Mouse (Mus musculus): Measurements from ENCODE around the gene Il22. TPM values are rescaled to one million over a fixed set of nuclear protein-coding genes. Genes with fewer than 3 reads are reported as not detected.
A peak's percentile ranks its signal among the peaks of the same experiment; 100 is the strongest.
"Not testable (repeated sequence)": the region's sequence is repeated elsewhere in the genome, so short reads cannot be mapped to it uniquely, and the experiment has no call there.

Il22 gene
- total and polyA plus RNA-seq, 2 experiments from 2014 or later, result not detected

GRCm38 (mm10) chr10:118250852-118251295, 46.1 kb downstream of the Il22 start:
- Histone ChIP-seq H3K9ac (replicated peaks; ENCODE audit: low read depth, low read length) (no peak overlapping the region), H3K36me3 (replicated peaks; ENCODE audit: control insufficient read depth, insufficient read depth, low read length) (no peaks in the 10 kb centered on the region), H3K27me3 (ENCODE audit: control insufficient read depth, insufficient read depth, low read length) (no peaks in the 10 kb centered on the region), H3K9me3 (replicated peaks; ENCODE audit: control insufficient read depth, low read length) (no peaks in the 10 kb centered on the region), H3K4me2 (ENCODE audit: low read depth, low read length) (no peak overlapping the region), H3K4me3 (ENCODE audit: low read depth, low read length) (no peak overlapping the region), H3K4me1 (ENCODE audit: control insufficient read depth, insufficient read depth) (no peaks in the 10 kb centered on the region), H3K27ac (ENCODE audit: low read depth) (no peak overlapping the region)
- no peak for TF ChIP-seq EP300 (IDR thresholded peaks at IDR 0.05; ENCODE audit: low read depth)
- peak; percentile 34 for TF ChIP-seq CTCF (IDR thresholded peaks at IDR 0.05; ENCODE audit: low read depth)
- 42% methylated on average over 10 of the region's 10 CpGs for WGBS
- ATAC-seq (ENCODE audit: insufficient read depth, low read depth) (no peak), DNase-seq (ENCODE audit: low spot score) (peak; percentile 4)

- not testable (repeated sequence) for H3K4me3 ChIP-seq (ENCODE audit: low read depth, low read length); H3K9me3 ChIP-seq (replicated peaks; ENCODE audit: control insufficient read depth, low read length); H3K36me3 ChIP-seq (replicated peaks; ENCODE audit: control insufficient read depth, insufficient read depth, low read length); H3K27me3 ChIP-seq (ENCODE audit: control insufficient read depth, insufficient read depth, low read length); H3K4me1 ChIP-seq (ENCODE audit: control insufficient read depth, insufficient read depth); H3K9ac ChIP-seq (replicated peaks; ENCODE audit: low read depth, low read length); H3K4me2 ChIP-seq (ENCODE audit: low read depth, low read length); DNase-seq (ENCODE audit: low spot score); H3K27ac ChIP-seq (ENCODE audit: low read depth); ATAC-seq (ENCODE audit: insufficient read depth, low read depth)
- WGBS, result no CpG with 5 or more reads among the region's 13 CpGs
Observed at GRCm38 (mm10) chr10:118258388-118258787, 53.6 kb downstream of the Il22 start, which contains the start of gene Gm32802. TSS of gene Gm32802 (plus strand) at chr10:118258688.

Other genes with a start within 250 kb of the Il22 start
- gene Mdm1, start 63.1 kb upstream of the Il22 start, total RNA-seq (2014; rRNA removed; ENCODE audit: low replicate concordance), result 8.0 and 9.8 TPM in 2 replicates
- 8.9 TPM in 2 replicates for gene Mdm1, start 63.1 kb upstream of the Il22 start, polyA plus RNA-seq (2015; fragmentation: Nextera tagmentation; extraction: Ambion mirVana)
- not detected in 2 replicates for gene Gm32717, start 35.8 kb downstream of the Il22 start, total RNA-seq (2014; rRNA removed; ENCODE audit: low replicate concordance)
- not detected in 2 replicates for gene Gm32717, start 35.8 kb downstream of the Il22 start, polyA plus RNA-seq (2015; fragmentation: Nextera tagmentation; extraction: Ambion mirVana)
- gene Gm32802, start 53.7 kb downstream of the Il22 start, total RNA-seq (2014; rRNA removed; ENCODE audit: low replicate concordance), result not detected in 2 replicates
- not detected in 2 replicates for gene Gm32802, start 53.7 kb downstream of the Il22 start, polyA plus RNA-seq (2015; fragmentation: Nextera tagmentation; extraction: Ambion mirVana)
- not detected in 2 replicates for gene Iltifb, start 90.1 kb downstream of the Il22 start, total RNA-seq (2014; rRNA removed; ENCODE audit: low replicate concordance)
- not detected in 2 replicates for gene Iltifb, start 90.1 kb downstream of the Il22 start, polyA plus RNA-seq (2015; fragmentation: Nextera tagmentation; extraction: Ambion mirVana)
- not detected in 2 replicates for gene Gm9040, start 122.0 kb downstream of the Il22 start, total RNA-seq (2014; rRNA removed; ENCODE audit: low replicate concordance)
- gene Gm9040, start 122.0 kb downstream of the Il22 start, polyA plus RNA-seq (2015; fragmentation: Nextera tagmentation; extraction: Ambion mirVana), result not detected in 2 replicates
- not detected in 2 replicates for gene Gm9044, start 127.5 kb downstream of the Il22 start, total RNA-seq (2014; rRNA removed; ENCODE audit: low replicate concordance)
- not detected in 2 replicates for gene Gm9044, start 127.5 kb downstream of the Il22 start, polyA plus RNA-seq (2015; fragmentation: Nextera tagmentation; extraction: Ambion mirVana)
- gene Gm9045, start 132.9 kb downstream of the Il22 start, total RNA-seq (2014; rRNA removed; ENCODE audit: low replicate concordance), result 0.08 TPM in 1 of 2 replicates, not detected in the other
- 0.05 TPM in 2 replicates for gene Gm9045, start 132.9 kb downstream of the Il22 start, polyA plus RNA-seq (2015; fragmentation: Nextera tagmentation; extraction: Ambion mirVana)
- gene Gm9046, start 138.3 kb downstream of the Il22 start, total RNA-seq (2014; rRNA removed; ENCODE audit: low replicate concordance), result not detected in 2 replicates
- not detected in 2 replicates for gene Gm9046, start 138.3 kb downstream of the Il22 start, polyA plus RNA-seq (2015; fragmentation: Nextera tagmentation; extraction: Ambion mirVana)
- not detected in 2 replicates for gene Gm9048, start 143.7 kb downstream of the Il22 start, total RNA-seq (2014; rRNA removed; ENCODE audit: low replicate concordance)
- gene Gm9048, start 143.7 kb downstream of the Il22 start, polyA plus RNA-seq (2015; fragmentation: Nextera tagmentation; extraction: Ambion mirVana), result not detected in 2 replicates
- 0.08 TPM in 1 of 2 replicates, not detected in the other for gene Gm9049, start 149.2 kb downstream of the Il22 start, total RNA-seq (2014; rRNA removed; ENCODE audit: low replicate concordance)
- gene Gm9049, start 149.2 kb downstream of the Il22 start, polyA plus RNA-seq (2015; fragmentation: Nextera tagmentation; extraction: Ambion mirVana), result 0.05 TPM in 2 replicates
- not detected in 2 replicates for gene Ifng, start 236.1 kb downstream of the Il22 start, total RNA-seq (2014; rRNA removed; ENCODE audit: low replicate concordance)
- gene Ifng, start 236.1 kb downstream of the Il22 start, polyA plus RNA-seq (2015; fragmentation: Nextera tagmentation; extraction: Ambion mirVana), result not detected in 2 replicates